Mouse (Mus musculus): ENCODE measurements around the gene 1700022I11Rik.

The 1700022I11Rik gene

GRCm38 (mm10) chr4:43032501-43032900, 63.1 kb downstream of the 1700022I11Rik start:
- DNase-seq (ENCODE audit: low read depth, low spot score), result no peak
